Mouse (Mus musculus) ES-Bruce4 (cell line): ENCODE data around the gene Vmn2r39. TPM values are rescaled to one million over a fixed set of nuclear protein-coding genes. Genes with fewer than 3 reads are reported as not detected.
"Not testable (repeated sequence)": the region's sequence is repeated elsewhere in the genome, so short reads cannot be mapped to it uniquely, and the experiment has no call there.

Experiments
- H3K27ac ChIP-seq: 2 replicates; pipeline ENCODE4 v1.5.1; 2012; ENCODE audit warnings: low read length, inconsistent platforms; ENCODE audit not compliant: insufficient read depth
- H3K27me3 ChIP-seq: 2 replicates; pipeline ENCODE4 v1.6.1; 2012; ENCODE audit warnings: mild to moderate bottlenecking, low read length, inconsistent platforms; ENCODE audit not compliant: control insufficient read depth, poor library complexity, insufficient read depth, severe bottlenecking
- H3K36me3 ChIP-seq: 2 replicates; pipeline ENCODE4 v1.6.1; 2012; ENCODE audit warnings: inconsistent platforms, mild to moderate bottlenecking, low read length, moderate library complexity; ENCODE audit not compliant: control insufficient read depth, poor library complexity, insufficient read depth, severe bottlenecking
- H3K4me1 ChIP-seq: one replicate; pipeline ENCODE4 v1.8.1; 2011; ENCODE audit warnings: low read length; ENCODE audit not compliant: control insufficient read depth, insufficient read depth
- H3K4me3 ChIP-seq: 2 replicates; pipeline ENCODE4 v1.5.1; 2011; ENCODE audit warnings: low read depth, mild to moderate bottlenecking, low read length
- H3K9ac ChIP-seq: 2 replicates; pipeline ENCODE4 v1.6.1; 2012; ENCODE audit warnings: low read depth, mild to moderate bottlenecking, inconsistent platforms; ENCODE audit not compliant: poor library complexity, severe bottlenecking
- H3K9me3 ChIP-seq: replicated peaks from 2 replicates; pipeline ENCODE4 v1.6.1; 2012; ENCODE audit warnings: mild to moderate bottlenecking, low read length, inconsistent platforms; ENCODE audit not compliant: control insufficient read depth, poor library complexity, insufficient read depth, severe bottlenecking
- polyA plus RNA-seq: library from polyadenylated mRNA; stranded (reverse); fragments of >200 nt; gene quantifications from 2 replicates; pipeline ENCODE4 v1.2.4, GENCODE M21; 2011; ENCODE audit warnings: low read depth; ENCODE audit not compliant: missing spikeins, insufficient read depth, insufficient read length

The Vmn2r39 gene
- not detected in 2 replicates for polyA plus RNA-seq

DNA sequence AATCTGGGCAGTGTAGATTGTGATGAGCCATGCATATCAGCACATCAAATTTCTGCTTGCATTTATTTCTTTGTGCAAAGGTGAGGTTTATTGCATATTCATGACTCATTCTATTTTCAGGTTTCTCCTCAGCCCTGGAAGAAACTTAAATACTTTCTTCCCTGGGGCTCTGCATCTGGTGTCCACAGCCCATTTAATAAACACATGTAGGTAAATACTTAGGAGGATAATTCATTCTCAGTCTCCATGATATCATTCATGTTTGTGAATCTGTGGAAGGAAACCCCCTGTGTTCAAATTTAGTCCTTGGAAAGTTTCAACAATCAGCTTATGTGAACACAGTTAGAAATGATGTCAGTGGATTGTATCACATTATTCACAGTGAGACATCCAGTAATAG is at the start of gene Vmn2r39:
Vmn2r39 (minus strand) TSS at position 101 of the 400 bp plus-strand sequence.
- not testable (repeated sequence) for H3K9ac ChIP-seq, H3K27ac ChIP-seq, H3K36me3 ChIP-seq, H3K27me3 ChIP-seq, H3K4me3 ChIP-seq, H3K4me1 ChIP-seq, H3K9me3 ChIP-seq

DNA sequence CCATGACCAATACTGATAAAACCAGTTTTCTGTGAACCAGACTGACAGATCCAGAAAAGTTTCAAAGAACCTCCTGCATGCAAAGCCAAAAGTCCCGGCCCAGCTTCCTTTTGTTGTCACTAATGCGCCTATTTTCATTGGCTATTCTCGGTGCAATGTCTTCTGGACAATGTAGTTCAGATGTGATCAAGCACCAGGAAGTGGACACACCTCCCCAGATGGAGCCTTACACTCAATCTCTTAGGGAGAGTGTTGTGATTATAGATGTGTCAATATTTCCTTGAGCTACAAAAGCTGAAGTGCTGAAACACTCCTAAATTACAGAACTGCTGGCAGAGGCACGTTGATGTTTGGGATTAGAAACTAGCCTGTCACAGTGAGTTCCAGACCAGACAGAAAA is 34.8 kb upstream of the Vmn2r39 start:
- not testable (repeated sequence) for H3K27ac ChIP-seq, H3K9me3 ChIP-seq, H3K4me3 ChIP-seq, H3K36me3 ChIP-seq, H3K4me1 ChIP-seq, H3K27me3 ChIP-seq, H3K9ac ChIP-seq

Other genes starting within 250 kb of the Vmn2r39 start
- not detected in 2 replicates for gene Vmn2r40, start 99.4 kb downstream of the Vmn2r39 start, polyA plus RNA-seq
- not detected in 2 replicates for gene Vmn2r38, start 67.1 kb upstream of the Vmn2r39 start, polyA plus RNA-seq
- not detected in 2 replicates for gene Vmn2r37, start 192.9 kb upstream of the Vmn2r39 start, polyA plus RNA-seq